Mouse (Mus musculus): Measurements from ENCODE around the gene Dcst2.

- TF ChIP-seq POLR2A (IDR thresholded peaks at IDR 0.05; ENCODE audit: low read depth, low read length) (no peak), CTCF (IDR thresholded peaks at IDR 0.05; ENCODE audit: borderline replicate concordance, insufficient read depth, low read length) (no peak)
Observed at GRCm38 (mm10) chr3:89387632-89388031, 25.9 kb downstream of the Dcst2 start.
